Mouse (Mus musculus) cerebellum, adult 8-10 months (tissue): ENCODE results near the gene Ewsr1.
"Not testable (repeated sequence)": the region's sequence is repeated elsewhere in the genome, so short reads cannot be mapped to it uniquely, and the experiment has no call there.

Source experiments
- DNase-seq: peaks from one replicate; pipeline ENCODE4 v3.0.0; 2022

Ewsr1 gene

GRCm38 (mm10) chr11:5096480-5097020 is 2.5 kb downstream of the Ewsr1 start:
- DNase-seq, result no peak

- DNase-seq, result no peak
These were observed 3.2 kb downstream of the Ewsr1 start for GRCm38 (mm10) chr11:5095877-5096276.

GRCm38 (mm10) chr11:5091706-5092105 is 7.4 kb downstream of the Ewsr1 start:
- DNase-seq, result no peak

- DNase-seq, result no peak
These were observed 9.9 kb downstream of the Ewsr1 start for GRCm38 (mm10) chr11:5089147-5089546.

- not testable (repeated sequence) for DNase-seq
These were observed 22.2 kb downstream of the Ewsr1 start for GRCm38 (mm10) chr11:5076843-5077242.

- DNase-seq, result no peak
These were observed 23.3 kb downstream of the Ewsr1 start for GRCm38 (mm10) chr11:5075760-5076159.

GRCm38 (mm10) chr11:5074882-5075281 is 24.2 kb downstream of the Ewsr1 start:
- DNase-seq, result no peak

- DNase-seq, result no peak
These were observed 30.7 kb downstream of the Ewsr1 start for GRCm38 (mm10) chr11:5068126-5068971.

GRCm38 (mm10) chr11:5067063-5067462 is 32.0 kb downstream of the Ewsr1 start:
- no peak for DNase-seq

GRCm38 (mm10) chr11:5065056-5065821 is 33.8 kb downstream of the Ewsr1 start, which contains the start of gene Gas2l1:
TSS of gene Gas2l1 (minus strand) at chr11:5065327.
- peak; percentile 84 for DNase-seq

- DNase-seq, result no peak
These were observed 34.6 kb downstream of the Ewsr1 start for GRCm38 (mm10) chr11:5064282-5065055.

- DNase-seq, result no peak
These were observed 35.3 kb downstream of the Ewsr1 start for GRCm38 (mm10) chr11:5063561-5064281.

- DNase-seq, result no peak
These were observed 36.1 kb downstream of the Ewsr1 start for GRCm38 (mm10) chr11:5062860-5063505.

- DNase-seq, result no peak
These were observed 36.7 kb downstream of the Ewsr1 start for GRCm38 (mm10) chr11:5062326-5062725.

- peak; percentile 79 for DNase-seq
These were observed 37.5 kb downstream of the Ewsr1 start for GRCm38 (mm10) chr11:5061413-5062139.

GRCm38 (mm10) chr11:5060756-5061412 is 38.2 kb downstream of the Ewsr1 start:
- no peak for DNase-seq

- DNase-seq, result no peak
These were observed 39.3 kb downstream of the Ewsr1 start for GRCm38 (mm10) chr11:5059704-5060156.

- no peak for DNase-seq
These were observed 39.8 kb downstream of the Ewsr1 start for GRCm38 (mm10) chr11:5059230-5059629.

- DNase-seq, result no peak
These were observed 40.3 kb downstream of the Ewsr1 start for GRCm38 (mm10) chr11:5058783-5059182.
